ENCODE assay signal across 8 mouse cellular contexts in genomic region chr7:109959716-109960612, GRCm38 (mm10). TPM values are rescaled to one million over a fixed set of nuclear protein-coding genes. Genes with fewer than 3 reads are reported as not detected.
A peak's percentile ranks its signal among the peaks of the same experiment; 100 is the strongest.
DNase-seq lines count a peak whose midpoint lies in the region; ATAC-seq lines count a peak whose summit lies in the region.

TSS of gene Dennd5a (minus strand) at chr7:109960470.

- intact Hi-C loops in left cerebral cortex, postnatal 10 days (cut with DNase I) = no loop called here

- DNase-seq in gastrocnemius, postnatal 10 days = peak; percentile 75
- DNase-seq in hindlimb bud, embryonic 11.5 days (ENCODE audit: extremely low spot score, low read depth, low spot score) = peak; percentile 31
- DNase-seq in left cerebral cortex, postnatal 10 days (ENCODE audit: extremely low spot score in 1 of 2, low spot score in 2 of 2) = peak; percentile 66 to 90
- peak; percentile 80 for DNase-seq in right cerebral cortex, postnatal 14 days
- DNase-seq in urinary bladder, postnatal 36 days (ENCODE audit: low spot score in 2 of 2) = peak; percentile 52 to 60

- ATAC-seq in activated CD4-positive, CD25-positive, alpha-beta regulatory T cell, adult 4 months = peak; percentile 32
- peak; percentile 72 for ATAC-seq in common myeloid progenitor, adult 5-6 weeks (replicated peaks; ENCODE audit: low read depth, poor library complexity, severe bottlenecking)
- ATAC-seq in megakaryocyte progenitor cell, adult 5-6 weeks (replicated peaks; ENCODE audit: poor library complexity) = peak; percentile 70

RNA-seq across cellular contexts. Expression of gene Dennd5a, which starts in this region (rescaled TPM):
- 10 to 100 TPM; 29.7 to 34.8 TPM for polyA plus RNA-seq in activated CD4-positive, CD25-positive, alpha-beta regulatory T cell, adult 4 months (2017; shearing (Covaris generic))
- 73.3 and 77.4 TPM in 2 replicates for total RNA-seq in common myeloid progenitor, adult 5-6 weeks (2017)
- total RNA-seq in gastrocnemius, postnatal 10 days (2021) = 10 to 100 TPM; 68.8 to 84.6 TPM
- total RNA-seq in left cerebral cortex, postnatal 10 days (2021) = 100 to 1,000 TPM; 150 to 152 TPM
- 96.7 and 103 TPM in 2 replicates for total RNA-seq in megakaryocyte progenitor cell, adult 5-6 weeks (2015)
- 54.9 and 57.8 TPM in 2 replicates for total RNA-seq in megakaryocyte progenitor cell, adult 5-6 weeks (2017)

Comparison
In these comparisons a context has a peak if more than half of its experiments do, and no peak if none do; other contexts are left out.
1. Peak in every context shown above with its lines: DNase-seq and ATAC-seq.